Comparison of ENCODE assay signal across 21 mouse cellular contexts in genomic region chr19:51660186-51660585, GRCm38 (mm10).
DNase-seq lines count a peak whose midpoint lies in the region; ATAC-seq and TF ChIP-seq lines count a peak whose summit lies in the region.
"Had no signal": no experiment of that assay in that cellular context is flagged by ENCODE, and none has a peak within 500 bp of the region (broad histone marks: within the 10 kb centered on the region; RNA-seq: fewer than 3 reads in every experiment).

No protein-coding gene starts in this region.

- H3K27me3 ChIP-seq in intestine, postnatal 0 days (replicated peaks; ENCODE audit: control insufficient read depth, insufficient read depth, low read length) = no peaks in the 10 kb centered on the region
- no peaks in the 10 kb centered on the region for H3K27me3 ChIP-seq in intestine, embryonic 15.5 days (replicated peaks)
- H3K27me3 ChIP-seq: embryonic facial prominence, embryonic 13.5 days; forebrain, embryonic 13.5 days; heart, embryonic 12.5 days had no signal

- DNase-seq in R1 (ENCODE audit: low read depth, low spot score) = peak; percentile 2
- DNase-seq in kidney, postnatal 14 days = peak; percentile 3
- peak; percentile 4 for DNase-seq in yolk sac, embryonic 10.5 days (ENCODE audit: low spot score)
- DNase-seq in urinary bladder, adult 18-20 months (ENCODE audit: low spot score in 2 of 2) = no peak
- no peak for DNase-seq in retina, embryonic 14.5 days (ENCODE audit: low spot score)
- DNase-seq: adrenal gland, postnatal 14 days; B cell, adult 2 months; cerebellum, adult 11-12 months; cerebellum, adult 9-10 months; cerebellum, postnatal 25 days; forebrain, postnatal 0 days; gastrocnemius, postnatal 25 days had no signal

- no peak overlapping the region for H3K9ac ChIP-seq in intestine, postnatal 0 days (ENCODE audit: low read depth, low read length)
- no peak overlapping the region for H3K9ac ChIP-seq in intestine, embryonic 15.5 days
- H3K9ac ChIP-seq: embryonic facial prominence, embryonic 13.5 days; forebrain, embryonic 13.5 days; forebrain, postnatal 0 days; heart, embryonic 12.5 days; hindbrain, embryonic 14.5 days had no signal

- no peak overlapping the region for H3K27ac ChIP-seq in intestine, postnatal 0 days (ENCODE audit: low read depth, low read length)
- H3K27ac ChIP-seq in intestine, embryonic 15.5 days = no peak overlapping the region
- H3K27ac ChIP-seq: embryonic facial prominence, embryonic 13.5 days; forebrain, embryonic 13.5 days; hindbrain, embryonic 10.5 days; hindbrain, embryonic 14.5 days had no signal

- no peak for ATAC-seq in intestine, postnatal 0 days
- ATAC-seq in intestine, embryonic 15.5 days = no peak
- ATAC-seq: CD4-positive, CD25-positive, alpha-beta regulatory T cell, adult 4 months; forebrain, embryonic 13.5 days; forebrain, postnatal 0 days had no signal

- no peak overlapping the region for H3K4me3 ChIP-seq in intestine, postnatal 0 days (ENCODE audit: low read depth, low read length)
- no peak overlapping the region for H3K4me3 ChIP-seq in intestine, embryonic 15.5 days (replicated peaks)
- H3K4me3 ChIP-seq: embryonic facial prominence, embryonic 13.5 days; forebrain, embryonic 13.5 days; heart, embryonic 12.5 days; hindbrain, embryonic 10.5 days had no signal

- no peaks in the 10 kb centered on the region for H3K4me1 ChIP-seq in intestine, postnatal 0 days (replicated peaks; ENCODE audit: control insufficient read depth, insufficient read depth, low read length)
- no peaks in the 10 kb centered on the region for H3K4me1 ChIP-seq in intestine, embryonic 15.5 days (replicated peaks)
- H3K4me1 ChIP-seq: embryonic facial prominence, embryonic 13.5 days; forebrain, embryonic 13.5 days; heart, embryonic 12.5 days; hindbrain, embryonic 10.5 days had no signal

- H3K36me3 ChIP-seq in intestine, postnatal 0 days (ENCODE audit: control insufficient read depth, insufficient read depth) = no peaks in the 10 kb centered on the region
- no peaks in the 10 kb centered on the region for H3K36me3 ChIP-seq in intestine, embryonic 15.5 days
- H3K36me3 ChIP-seq: embryonic facial prominence, embryonic 13.5 days; G1E; heart, embryonic 12.5 days; hindbrain, embryonic 10.5 days had no signal

- TF ChIP-seq CTCF in intestine, postnatal 0 days (IDR thresholded peaks at IDR 0.05; ENCODE audit: low read depth) = peak; percentile 29

- no peaks in the 10 kb centered on the region for H3K9me3 ChIP-seq in intestine, postnatal 0 days (ENCODE audit: control insufficient read depth)
- no peaks in the 10 kb centered on the region for H3K9me3 ChIP-seq in intestine, embryonic 15.5 days
- H3K9me3 ChIP-seq: embryonic facial prominence, embryonic 13.5 days; forebrain, embryonic 13.5 days; hindbrain, embryonic 10.5 days had no signal

- WGBS in intestine, postnatal 0 days = 82% methylated on average over 2 of the region's 2 CpGs
- WGBS in intestine, embryonic 15.5 days = 96% methylated on average over 2 of the region's 2 CpGs

- no peak overlapping the region for H3K4me2 ChIP-seq in intestine, postnatal 0 days (replicated peaks; ENCODE audit: low read depth)
- H3K4me2 ChIP-seq in intestine, embryonic 15.5 days (replicated peaks) = no peak overlapping the region
- H3K4me2 ChIP-seq: embryonic facial prominence, embryonic 13.5 days; forebrain, embryonic 13.5 days; heart, embryonic 12.5 days; hindbrain, embryonic 14.5 days had no signal

Comparison
In these comparisons a context has a peak if more than half of its experiments do, and no peak if none do; other contexts are left out.
1. DNase-seq: peak in R1 (single experiment), kidney, postnatal 14 days (single experiment) and yolk sac, embryonic 10.5 days (single experiment); none in urinary bladder, adult 18-20 months (0 of 2) and retina, embryonic 14.5 days (single experiment).